Mouse (Mus musculus) embryonic facial prominence, embryonic 12.5 days (tissue): Measurements from ENCODE around the gene Camk2n2. TPM values are rescaled to one million over a fixed set of nuclear protein-coding genes. Genes with fewer than 3 reads are reported as not detected.

Experiments
- microRNA counts: library from miRNA; unstranded; fragments of <30 nt; microRNA quantifications from one replicate; lab custom pipeline; 2017
- microRNA-seq: library from miRNA; unstranded; fragments of <30 nt; microRNA quantifications from one replicate; pipeline ENCODE4, GENCODE M21; 2017
- polyA plus RNA-seq: library from polyadenylated mRNA; unstranded; fragments of >200 nt; fragmentation: Nextera tagmentation; extraction: Ambion mirVana; gene quantifications from 2 replicates; pipeline ENCODE4 v1.2.1, GENCODE M21; 2016

The Camk2n2 gene
- polyA plus RNA-seq, 1 experiment from 2014 or later: 2.1 TPM

MicroRNAs encoded within 50 kb of the gene (microRNA counts, 519-probe panel; counts per million panel counts)
- 4,861 counts per million, percentile 85 among the panel's probes with 10 or more counts for microRNA mmu-miR-1224 (lab: Ali Mortazavi, UCI)

Small RNA genes lying within 50 kb of the gene (microRNA-seq; reads per million reads assigned to microRNA genes)
- 3.8 reads per million, percentile 17 among the genes with 10 or more reads in this experiment for gene Mir1224

Other genes starting within 250 kb of the Camk2n2 start
- gene Abcc5, start 194.9 kb downstream of the Camk2n2 start, polyA plus RNA-seq: 99.6 and 107 TPM in 2 replicates
- 135 and 137 TPM in 2 replicates for gene Eif2b5, start 122.5 kb downstream of the Camk2n2 start, polyA plus RNA-seq
- gene Dvl3, start 104.3 kb downstream of the Camk2n2 start, polyA plus RNA-seq: 33.1 and 33.2 TPM in 2 replicates
- 657 and 677 TPM in 2 replicates for gene Ap2m1, start 85.8 kb downstream of the Camk2n2 start, polyA plus RNA-seq
- 72.4 and 79.1 TPM in 2 replicates for gene Abcf3, start 72.7 kb downstream of the Camk2n2 start, polyA plus RNA-seq
- gene Vwa5b2, start 31.8 kb downstream of the Camk2n2 start, polyA plus RNA-seq: 3.7 TPM in 2 replicates
- 30.5 and 31.4 TPM in 2 replicates for gene Eef1akmt4, start 9.7 kb downstream of the Camk2n2 start, polyA plus RNA-seq
- gene Gm49333, start 9.7 kb downstream of the Camk2n2 start, polyA plus RNA-seq: not detected in 2 replicates
- gene Alg3, start 9.6 kb downstream of the Camk2n2 start, polyA plus RNA-seq: 36.9 and 39.9 TPM in 2 replicates
- gene Ece2, start 8.5 kb upstream of the Camk2n2 start, polyA plus RNA-seq: 7.5 and 7.7 TPM in 2 replicates
- gene Psmd2, start 30.4 kb upstream of the Camk2n2 start, polyA plus RNA-seq: 396 and 401 TPM in 2 replicates
- gene Eif4g1, start 47.0 kb upstream of the Camk2n2 start, polyA plus RNA-seq: 213 and 218 TPM in 2 replicates
- gene Fam131a, start 72.0 kb upstream of the Camk2n2 start, polyA plus RNA-seq: 7.2 and 7.7 TPM in 2 replicates
- 110 and 118 TPM in 2 replicates for gene Polr2h, start 96.4 kb upstream of the Camk2n2 start, polyA plus RNA-seq
- 28.8 and 31.6 TPM in 2 replicates for gene Clcn2, start 96.5 kb upstream of the Camk2n2 start, polyA plus RNA-seq
- gene Chrd, start 111.8 kb upstream of the Camk2n2 start, polyA plus RNA-seq: 4.7 and 5.9 TPM in 2 replicates
- gene Thpo, start 113.2 kb upstream of the Camk2n2 start, polyA plus RNA-seq: 0.96 and 1.2 TPM in 2 replicates